Mouse (Mus musculus) layer of hippocampus, postnatal 25 days (tissue): ENCODE results near the gene Slc25a47. TPM values are rescaled to one million over a fixed set of nuclear protein-coding genes. Genes with fewer than 3 reads are reported as not detected.
"Not testable (repeated sequence)": the region's sequence is repeated elsewhere in the genome, so short reads cannot be mapped to it uniquely, and the experiment has no call there.

Source experiments
- DNase-seq, 2 experiments: peaks; one replicate each; pipeline ENCODE4 v3.0.0; 2022; ENCODE audit warnings: mixed read lengths in 2 of 2, low spot score in 1 of 2; ENCODE audit errors: extremely low spot score in 1 of 2
- total RNA-seq, 2 experiments: library from RNA; stranded (reverse); gene quantifications; 2 replicates each; pipeline ENCODE4 v1.2.3; 2021

Gene Slc25a47
- total RNA-seq, 2 experiments from 2014 or later: 10.0 to 12.0 TPM

DNA sequence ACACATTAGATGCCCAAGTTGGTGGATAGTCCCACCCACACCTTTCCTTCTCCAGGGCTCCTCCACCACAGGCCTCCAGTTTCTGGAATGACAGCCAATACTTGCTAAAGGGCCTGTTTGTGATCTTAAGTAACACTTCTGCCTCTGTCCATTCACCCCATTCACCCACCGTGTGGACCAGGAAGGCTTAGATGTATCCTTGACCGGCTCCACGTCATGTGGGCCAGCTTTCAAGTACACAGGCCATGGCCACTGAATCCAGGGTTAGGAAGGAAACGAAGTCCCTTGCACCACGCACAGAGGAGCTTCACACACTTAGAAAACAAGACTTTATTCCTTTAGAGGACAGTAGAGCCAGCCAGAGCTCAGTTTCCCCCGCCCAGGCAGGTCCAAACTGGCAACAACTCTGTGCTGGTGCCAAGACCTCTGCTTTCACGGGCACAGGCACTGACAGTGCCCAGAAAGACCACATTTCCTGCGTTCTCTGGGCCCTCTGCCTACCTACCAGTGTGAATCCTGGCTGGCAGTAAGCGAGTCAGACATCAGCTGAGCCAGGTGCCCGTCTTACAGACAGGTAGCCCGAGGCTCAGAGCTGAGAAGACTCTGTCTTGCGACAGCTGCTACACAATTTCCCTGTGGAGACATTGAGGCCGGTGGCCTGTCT lies 10.2 kb upstream of the Slc25a47 start:
- no peak for DNase-seq

GRCm38 (mm10) chr12:108826282-108826957 lies 9.4 kb upstream of the Slc25a47 start:
- DNase-seq: no peak

GRCm38 (mm10) chr12:108826958-108827535 lies 8.8 kb upstream of the Slc25a47 start:
- DNase-seq: no peak

DNA sequence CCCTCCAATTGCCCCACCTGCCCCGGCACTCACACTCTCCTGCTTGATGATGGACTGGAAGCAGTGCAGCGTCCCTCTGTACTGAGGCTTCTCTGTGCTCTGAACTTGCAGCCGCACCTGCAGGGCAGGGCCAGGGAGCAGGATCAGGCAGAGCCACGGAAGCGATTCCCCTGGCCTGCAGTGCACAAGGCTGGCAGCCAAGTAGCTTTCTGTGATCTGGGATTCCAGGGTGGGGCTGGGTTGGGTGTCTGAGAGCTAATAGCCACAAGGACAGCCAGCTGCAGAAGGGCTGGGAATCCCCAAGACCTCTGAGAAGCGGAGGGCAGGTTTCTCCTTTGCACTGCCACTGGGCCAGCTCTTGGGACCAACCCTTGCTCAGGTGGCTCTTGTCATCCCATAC lies 8.2 kb upstream of the Slc25a47 start:
- DNase-seq: no peak

DNA sequence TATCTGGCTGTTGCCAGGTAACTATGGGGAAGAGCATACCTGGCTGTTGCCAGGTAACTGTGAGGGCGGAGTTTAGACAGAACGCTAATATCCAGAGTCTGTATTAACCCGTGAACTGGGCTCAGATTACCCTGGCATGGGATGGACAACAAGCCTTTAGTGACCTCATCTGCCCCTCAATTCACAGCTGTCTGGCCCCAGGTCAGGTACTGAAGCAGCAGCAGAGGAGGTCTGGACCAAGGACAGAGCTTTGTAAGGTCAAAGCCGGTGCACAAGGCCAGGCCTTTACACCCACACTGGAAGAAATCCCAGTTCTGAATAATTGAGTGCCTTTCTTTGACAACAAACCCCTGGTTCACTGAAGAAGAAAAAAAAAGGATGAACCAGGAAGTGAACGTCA lies 6.2 kb upstream of the Slc25a47 start:
- DNase-seq: no peak

DNA sequence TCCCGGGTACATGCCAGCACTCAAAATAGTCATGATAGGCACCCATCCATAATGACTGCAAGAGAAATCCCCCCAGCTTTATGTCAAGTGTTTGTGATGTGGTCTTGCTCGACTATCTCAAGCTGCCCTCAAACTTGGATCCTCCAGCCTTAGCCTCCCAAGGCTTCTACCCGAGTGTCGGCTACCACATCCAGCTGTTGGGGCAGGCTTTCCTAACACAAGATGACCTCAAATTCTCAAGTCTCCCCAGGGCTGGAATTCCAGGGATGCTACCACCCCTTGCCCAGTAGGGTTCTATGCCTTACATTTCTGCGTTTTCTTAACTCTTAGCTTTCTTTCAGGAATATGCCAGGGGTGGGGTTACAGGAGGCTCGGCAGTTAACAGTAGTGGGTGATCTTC lies 5.5 kb upstream of the Slc25a47 start:
- DNase-seq: no peak

DNA sequence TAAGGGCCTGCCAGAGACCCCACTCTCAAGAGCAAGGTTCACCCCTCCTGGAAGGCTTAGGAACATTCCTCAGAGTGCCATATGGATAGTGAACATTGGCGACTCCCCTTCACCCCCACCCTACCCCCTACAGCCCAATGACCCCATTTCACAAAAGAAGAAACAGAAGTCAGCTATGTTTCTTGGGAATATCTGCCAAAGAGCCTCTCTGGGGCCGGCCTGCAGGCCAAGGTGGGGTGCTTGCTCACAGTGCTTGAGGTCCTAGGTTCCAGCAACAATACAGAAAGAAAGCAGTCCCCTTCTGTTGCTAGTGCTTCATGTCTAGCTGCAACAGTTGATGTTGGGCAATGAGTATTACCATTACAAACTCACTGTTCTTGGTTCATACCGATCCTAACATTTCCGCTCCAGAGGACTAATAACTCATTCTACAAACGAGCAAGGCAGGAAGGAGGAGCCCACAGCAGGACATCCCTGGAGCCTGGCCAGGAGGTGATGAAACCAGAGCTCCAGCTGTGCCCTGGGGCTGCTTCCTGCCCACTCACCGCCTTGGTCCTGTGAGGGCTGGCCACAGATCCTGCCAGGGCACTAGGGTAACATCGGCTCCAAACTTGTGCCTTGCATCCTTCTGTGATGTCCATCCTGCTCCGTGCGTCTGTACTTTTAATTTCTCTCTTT lies 3.7 kb upstream of the Slc25a47 start:
- no peak for DNase-seq

DNA sequence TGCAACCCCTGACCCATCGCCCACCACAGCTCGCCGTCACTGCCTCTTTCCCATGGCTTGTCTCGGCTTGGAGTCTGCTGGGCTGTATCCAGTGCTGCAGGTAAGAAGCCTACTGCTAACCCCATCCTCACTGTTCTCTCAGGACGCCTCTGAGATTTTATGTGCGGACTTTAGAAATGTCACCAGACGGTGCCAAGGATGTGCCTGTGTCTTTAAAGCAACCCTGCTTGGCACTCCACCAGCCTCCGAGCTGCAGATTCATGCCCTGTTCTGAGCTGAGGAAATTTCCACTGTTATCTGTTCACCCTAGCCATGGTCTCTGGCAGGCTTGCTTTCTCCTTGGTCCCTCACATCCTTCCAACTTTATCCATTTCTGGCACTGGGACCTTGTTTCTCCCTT lies 3.0 kb upstream of the Slc25a47 start:
- peak in 1 of 2 experiments; percentile 42 for DNase-seq

- no peak for DNase-seq
Observed at GRCm38 (mm10) chr12:108833408-108833807, 2.4 kb upstream of the Slc25a47 start.

DNA sequence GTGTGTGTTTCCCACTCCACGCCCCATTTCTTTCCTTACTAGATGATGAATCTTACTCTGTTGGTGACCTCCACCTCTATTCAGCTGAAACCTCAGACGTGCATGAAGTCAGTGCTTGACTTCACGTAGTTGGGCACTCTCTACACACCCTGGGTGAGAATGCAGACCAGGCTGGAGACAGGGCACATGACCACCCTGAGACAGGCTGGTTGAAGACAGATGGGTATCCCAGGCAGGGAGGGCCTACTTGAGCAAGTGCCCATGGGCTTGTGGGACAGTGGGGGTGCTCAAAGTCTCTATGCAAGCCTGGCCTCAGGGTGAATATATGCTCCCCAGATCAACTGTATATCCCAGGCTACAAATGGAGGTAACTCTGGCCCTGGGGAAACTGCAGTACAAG lies 1.5 kb upstream of the Slc25a47 start:
- DNase-seq: no peak

GRCm38 (mm10) chr12:108834786-108835185 lies 1.1 kb upstream of the Slc25a47 start:
- no peak for DNase-seq

GRCm38 (mm10) chr12:108835208-108835839 lies 522 bp upstream of the Slc25a47 start:
- peak in 1 of 2 experiments; percentile 21 for DNase-seq

GRCm38 (mm10) chr12:108836722-108837121 lies 876 bp downstream of the Slc25a47 start:
- DNase-seq: no peak

DNA sequence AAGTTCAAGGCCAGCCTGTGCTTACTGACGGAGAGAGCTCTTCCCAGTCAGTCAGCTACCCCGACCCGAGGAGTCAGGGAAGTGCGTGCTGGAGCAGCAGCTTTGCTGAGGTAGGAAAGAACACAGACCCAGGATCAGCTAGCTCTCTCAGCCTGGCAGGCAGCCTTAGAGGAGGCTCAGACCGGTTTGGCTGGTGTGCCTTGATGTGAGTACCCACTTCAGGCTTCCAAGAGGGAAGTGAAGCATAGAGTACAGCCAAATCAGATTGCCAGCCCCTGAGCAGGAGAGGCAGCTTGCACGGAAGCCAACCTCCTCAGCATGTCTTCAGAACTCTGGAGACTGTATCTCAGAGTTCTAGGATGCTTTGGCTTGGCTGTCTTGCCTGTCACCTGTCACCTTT lies 5.3 kb downstream of the Slc25a47 start:
- DNase-seq: no peak

DNA sequence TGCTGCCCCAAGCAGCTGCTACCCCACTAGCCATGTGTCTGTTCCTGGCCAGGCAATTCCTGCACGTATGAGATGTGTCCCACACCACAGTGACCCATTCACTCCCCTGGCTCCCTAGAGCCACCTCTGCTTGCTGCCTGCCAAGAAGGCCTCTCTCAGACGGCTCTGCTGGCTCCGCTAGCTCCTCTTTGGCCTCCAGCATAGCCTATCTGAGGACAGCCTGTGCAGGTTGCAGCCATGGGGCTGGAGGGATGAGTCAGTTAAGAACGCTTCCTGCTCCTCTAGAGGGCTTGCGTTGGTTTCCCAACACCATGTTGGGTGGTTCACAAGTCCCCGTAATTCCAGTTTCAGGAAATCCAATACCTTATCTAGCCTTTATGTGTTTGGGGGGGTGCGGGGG lies 6.8 kb downstream of the Slc25a47 start:
- DNase-seq: no peak

DNA sequence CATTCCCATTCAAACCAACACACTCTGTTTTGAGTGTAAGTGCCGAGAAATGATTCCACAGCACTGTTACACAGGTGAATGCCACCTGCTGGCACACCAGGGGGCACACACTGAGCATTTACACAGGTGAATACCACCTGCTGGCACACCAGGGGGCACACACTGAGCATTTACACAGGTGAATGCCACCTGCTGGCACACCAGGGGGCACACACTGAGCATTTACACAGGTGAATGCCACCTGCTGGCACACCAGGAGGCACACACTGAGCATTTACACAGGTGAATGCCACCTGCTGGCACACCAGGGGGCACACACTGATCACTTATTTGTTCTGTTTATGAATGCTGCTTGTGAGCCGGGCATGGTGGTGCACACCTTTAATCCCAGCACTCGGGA lies 12.2 kb downstream of the Slc25a47 start:
- not testable (repeated sequence) for DNase-seq

GRCm38 (mm10) chr12:108849488-108850022 lies 13.7 kb downstream of the Slc25a47 start:
- DNase-seq: no peak

DNA sequence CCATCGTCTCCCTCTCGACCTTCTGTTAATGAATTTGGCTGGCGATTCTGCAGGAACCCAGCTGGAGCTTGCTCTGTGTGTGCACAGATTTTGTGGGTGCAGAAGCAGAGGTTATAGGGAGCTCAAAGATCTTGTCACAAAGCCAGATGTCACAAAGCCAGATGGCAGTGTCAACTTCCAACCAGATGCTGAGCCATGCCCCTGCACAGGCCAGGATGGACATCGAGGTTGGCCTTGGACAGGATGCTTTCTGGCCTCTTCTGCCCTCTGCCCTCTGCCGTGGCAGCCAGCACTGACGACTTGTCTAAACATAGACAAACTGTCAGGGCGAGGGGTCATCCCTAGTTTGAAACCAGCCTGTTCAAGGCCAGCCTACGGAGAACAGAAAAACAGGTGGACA lies 14.3 kb downstream of the Slc25a47 start:
- DNase-seq: no peak

- no peak for DNase-seq
Observed at GRCm38 (mm10) chr12:108850886-108851285, 15.0 kb downstream of the Slc25a47 start.

- DNase-seq: no peak
Observed at GRCm38 (mm10) chr12:108852822-108853221, 17.0 kb downstream of the Slc25a47 start.

DNA sequence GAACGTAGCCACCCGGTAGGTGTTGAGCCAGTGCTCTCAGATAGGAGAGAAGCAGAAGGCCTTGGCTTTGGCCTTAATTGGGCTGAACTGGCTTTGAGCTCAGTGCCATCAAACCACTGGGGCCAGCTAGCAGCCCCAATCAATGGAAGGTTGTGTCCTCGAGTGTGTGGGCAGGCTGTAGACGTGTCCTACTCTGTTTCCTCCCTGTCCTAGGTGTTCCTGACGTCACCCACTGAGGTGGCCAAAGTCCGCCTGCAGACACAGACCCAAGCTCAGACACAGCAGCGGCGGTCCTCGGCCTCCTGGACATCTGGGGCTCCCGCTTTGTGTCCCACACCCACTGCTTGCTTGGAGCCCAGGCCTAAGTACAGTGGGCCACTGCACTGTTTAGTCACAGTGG lies 19.2 kb downstream of the Slc25a47 start:
- DNase-seq: no peak
